Mouse (Mus musculus) liver, adult (tissue): ENCODE results near the gene Fras1.

Experiments
- GATA4 ChIP-seq: IDR thresholded peaks from 2 replicates; pipeline ENCODE4 v1.6.1; 2014; ENCODE audit warnings: mild to moderate bottlenecking, low read length; ENCODE audit not compliant: insufficient replicate concordance

The Fras1 gene

DNA sequence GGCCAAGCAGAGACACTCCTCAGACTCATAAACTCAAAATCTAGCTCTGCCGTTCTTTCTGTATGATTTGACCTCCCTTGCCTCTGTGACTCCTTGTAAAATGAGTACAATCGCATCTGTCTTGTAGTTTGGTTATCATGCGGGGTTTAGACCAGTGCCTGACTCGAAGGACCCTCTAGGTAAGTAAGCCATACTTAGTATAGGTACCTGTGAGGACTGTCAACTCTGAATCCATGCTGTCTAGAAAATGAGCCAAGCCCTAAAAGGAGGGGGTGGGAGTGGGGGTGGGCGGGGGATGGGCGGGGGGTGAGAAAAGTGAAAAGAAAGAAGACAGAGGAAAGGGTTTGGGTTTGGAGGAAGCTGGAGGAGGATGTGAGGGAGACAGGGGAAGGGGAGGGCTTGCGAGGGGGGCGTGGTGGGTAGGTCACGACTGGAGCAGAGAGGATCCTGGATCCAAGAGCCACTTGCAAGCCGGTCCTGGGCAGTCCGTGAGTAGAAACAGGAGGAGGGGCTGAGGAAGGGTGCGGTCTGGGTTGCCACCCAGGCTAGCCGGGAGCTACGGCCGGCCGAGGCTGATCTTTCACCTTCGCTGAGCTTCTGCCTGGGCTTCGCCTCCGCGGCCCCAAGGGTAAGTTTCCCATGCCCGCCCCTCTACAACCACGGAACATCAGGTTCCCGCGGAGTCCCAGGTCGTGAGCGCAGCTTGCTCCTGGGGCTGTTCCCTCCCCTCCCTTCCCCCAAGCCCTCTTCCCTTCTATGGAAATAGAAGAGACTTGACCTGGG, 419.4 kb downstream of the Fras1 start, which contains the start of gene Anxa3:
TSS of gene Anxa3 (plus strand) at position 404 of the 783 bp plus-strand sequence.
- TF ChIP-seq GATA4 = no peak

DNA sequence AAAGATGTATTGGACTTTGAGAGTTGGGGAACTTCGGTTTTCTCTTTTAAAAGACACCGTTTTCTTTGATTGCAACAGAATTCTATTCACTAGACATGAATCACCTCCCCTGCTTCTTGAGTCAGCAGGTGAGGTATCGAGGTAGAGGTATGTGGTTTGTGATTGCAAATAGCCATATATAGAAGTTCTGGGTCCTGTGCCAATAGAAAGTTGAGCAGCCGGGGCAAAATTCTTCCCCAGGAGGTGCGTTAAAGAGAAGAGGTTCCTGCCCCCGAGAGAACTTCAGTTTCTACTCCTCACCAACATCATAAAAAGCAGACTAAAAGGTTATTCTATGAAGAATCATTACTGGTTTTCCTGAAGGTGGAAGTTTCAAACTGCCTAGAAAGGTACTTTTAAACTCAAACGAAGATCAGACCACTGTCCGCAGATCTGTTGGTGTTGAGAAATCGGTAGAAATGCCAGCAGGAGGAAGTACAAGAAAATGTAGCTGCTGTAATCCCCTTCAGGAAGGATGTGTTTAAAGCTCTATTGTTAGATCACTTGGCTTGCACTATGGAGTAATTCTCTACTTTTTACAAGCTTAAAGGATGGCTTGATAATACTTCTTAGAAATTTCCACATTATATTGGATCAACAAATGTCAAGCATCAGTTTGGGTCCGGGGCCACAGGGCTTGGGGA, 420.3 kb downstream of the Fras1 start:
- TF ChIP-seq GATA4 = no peak

DNA sequence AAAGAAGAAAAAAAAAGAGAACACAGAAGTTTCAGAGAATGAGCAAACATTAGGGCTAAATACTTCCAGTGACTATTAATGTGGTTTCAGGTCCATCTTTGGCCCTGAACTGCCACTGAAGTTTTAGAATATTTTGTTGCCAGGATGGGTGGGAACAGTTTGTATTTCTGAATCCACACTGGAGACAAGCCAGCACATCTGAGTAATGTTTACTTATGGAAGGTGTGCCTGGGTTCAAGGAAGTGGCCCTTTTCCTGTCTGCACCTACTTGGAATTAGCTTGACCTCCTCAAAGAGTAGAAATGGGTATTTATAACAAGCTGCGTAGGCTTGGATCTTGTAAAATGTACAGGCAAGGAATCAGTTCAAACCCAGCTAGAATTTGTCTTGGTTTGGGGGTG, 422.0 kb downstream of the Fras1 start:
- TF ChIP-seq GATA4 = no peak

DNA sequence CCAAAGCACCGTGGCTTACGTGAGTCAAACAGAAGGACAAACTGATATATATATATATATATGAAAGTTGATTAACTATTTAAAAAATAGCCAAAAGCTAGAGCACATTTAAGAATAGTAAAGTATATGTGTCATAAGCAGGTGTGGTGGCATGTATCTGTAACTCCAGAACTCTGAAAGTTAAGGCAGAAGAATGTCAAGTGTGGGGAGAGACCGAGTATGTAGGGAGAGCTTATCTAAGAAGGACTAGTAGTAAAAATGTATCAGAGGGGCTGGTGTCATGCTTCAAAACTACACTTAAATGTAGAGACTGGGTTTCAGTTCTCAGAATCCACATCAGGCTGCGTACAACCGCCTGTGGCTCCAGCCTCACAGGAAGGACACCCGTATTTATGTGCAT, 423.7 kb downstream of the Fras1 start:
- no peak for TF ChIP-seq GATA4

DNA sequence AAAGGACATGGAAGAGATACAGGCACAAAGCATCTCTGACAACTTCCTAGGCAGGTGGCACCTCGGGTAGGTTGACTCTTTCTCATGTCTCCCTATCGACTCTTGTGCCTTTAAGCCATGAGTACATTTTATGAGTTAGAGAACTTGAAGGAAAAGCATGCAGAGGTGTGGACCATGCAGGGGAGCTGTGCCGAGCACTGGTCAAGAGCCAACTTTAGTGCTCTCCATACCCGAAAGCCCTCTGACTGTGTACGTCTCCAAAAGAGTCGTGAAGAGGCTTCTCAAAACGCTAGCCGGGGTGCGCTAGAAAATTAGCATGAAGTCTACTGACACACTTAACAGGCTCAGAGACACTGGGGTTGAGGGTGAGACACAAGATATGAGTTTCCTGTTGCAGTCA, 425.4 kb downstream of the Fras1 start:
- TF ChIP-seq GATA4 = no peak

DNA sequence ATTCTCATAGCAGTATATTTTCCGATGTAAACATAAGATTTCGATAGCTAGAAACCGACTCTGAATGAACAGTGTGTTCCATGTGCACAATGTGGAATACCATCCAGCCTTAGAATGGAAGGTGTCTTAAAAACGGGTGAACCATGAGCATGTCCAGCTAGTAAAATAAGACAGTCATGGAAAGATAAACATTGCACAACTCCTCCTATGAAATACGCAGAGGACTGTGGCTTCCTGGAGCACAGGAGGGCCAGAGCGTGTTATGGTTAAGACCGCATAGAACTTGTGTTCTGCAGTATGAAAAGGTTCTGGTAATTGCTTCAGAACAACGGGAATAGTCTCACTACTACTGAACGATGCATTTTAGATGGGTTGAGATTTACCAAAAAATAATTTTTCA, 426.2 kb downstream of the Fras1 start:
- no peak for TF ChIP-seq GATA4

DNA sequence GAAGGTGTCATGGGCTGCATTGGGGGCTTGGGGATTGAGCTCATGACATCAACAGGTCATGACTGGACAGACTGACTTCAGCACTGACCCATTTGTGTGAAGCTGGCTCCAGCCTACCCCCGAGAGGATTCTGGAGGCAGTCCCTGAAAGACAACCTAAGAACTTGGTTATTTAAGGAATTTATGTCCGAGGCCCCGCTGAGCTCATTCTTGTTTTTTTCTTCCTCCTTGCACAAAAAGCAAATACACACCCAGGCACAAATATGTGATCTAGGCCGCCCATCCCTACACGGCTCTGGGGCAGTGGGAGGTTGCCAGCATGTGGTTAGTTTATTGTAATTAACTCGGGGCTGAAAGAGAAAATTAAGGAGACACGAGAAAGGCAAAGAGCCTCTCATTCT, 428.4 kb downstream of the Fras1 start:
- no peak for TF ChIP-seq GATA4

DNA sequence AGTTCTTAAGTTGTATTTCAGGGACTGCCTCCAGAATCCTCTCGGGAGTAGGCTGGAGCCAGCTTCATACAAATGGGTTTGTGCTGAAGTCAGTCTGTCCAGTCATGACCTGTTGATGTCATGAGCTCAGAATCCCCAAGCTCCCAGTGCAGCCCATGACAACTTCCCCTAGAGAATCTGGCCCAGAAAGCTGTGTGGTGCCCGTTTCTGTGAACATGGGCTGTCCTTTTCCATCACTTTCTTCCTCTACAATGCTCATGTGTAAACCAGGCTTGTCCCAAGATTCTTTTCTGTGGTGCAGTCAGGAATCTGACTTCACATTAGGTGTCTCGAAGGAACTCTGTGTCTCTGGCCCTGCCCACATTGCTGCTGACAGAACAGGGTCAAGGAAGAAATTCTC, 429.3 kb downstream of the Fras1 start:
- no peak for TF ChIP-seq GATA4

DNA sequence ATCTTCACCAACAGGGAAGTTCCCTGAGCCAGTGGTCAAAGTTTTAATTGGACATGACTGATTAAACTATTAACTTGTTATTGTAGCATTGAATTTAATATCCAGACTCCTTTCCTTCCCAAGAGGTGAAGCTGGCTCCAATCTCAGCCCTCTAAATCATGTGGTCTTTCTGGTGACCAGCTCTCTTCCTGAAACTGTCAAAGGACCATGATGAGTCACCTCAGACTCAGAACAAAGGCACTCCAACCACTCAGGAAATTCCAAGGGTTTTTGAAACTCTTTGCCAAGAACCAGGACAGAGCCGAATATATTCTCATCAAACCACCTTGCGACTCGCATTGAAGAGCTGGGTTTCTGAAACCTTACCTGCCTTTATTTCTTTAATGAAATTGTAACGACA, 430.5 kb downstream of the Fras1 start:
- no peak for TF ChIP-seq GATA4

DNA sequence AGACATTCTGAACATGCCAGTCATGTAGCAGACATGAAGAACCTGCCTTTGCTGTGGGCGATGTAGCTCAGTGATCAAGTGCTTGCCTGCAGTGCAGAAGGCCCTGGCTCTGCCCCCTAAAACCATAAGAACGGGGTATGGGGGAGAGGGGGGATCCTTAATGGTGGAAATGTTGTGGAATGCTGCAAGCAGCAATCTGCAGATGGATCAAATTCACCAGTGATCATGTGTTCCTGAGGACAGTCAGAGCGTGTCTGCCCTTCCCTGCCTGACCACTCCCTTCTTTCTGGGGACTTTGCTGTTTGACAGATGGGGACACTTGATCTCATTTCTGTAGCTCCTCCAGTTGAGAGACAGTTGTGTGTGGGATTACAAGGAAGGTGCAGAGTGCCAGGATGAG, 431.1 kb downstream of the Fras1 start:
- TF ChIP-seq GATA4 = no peak

DNA sequence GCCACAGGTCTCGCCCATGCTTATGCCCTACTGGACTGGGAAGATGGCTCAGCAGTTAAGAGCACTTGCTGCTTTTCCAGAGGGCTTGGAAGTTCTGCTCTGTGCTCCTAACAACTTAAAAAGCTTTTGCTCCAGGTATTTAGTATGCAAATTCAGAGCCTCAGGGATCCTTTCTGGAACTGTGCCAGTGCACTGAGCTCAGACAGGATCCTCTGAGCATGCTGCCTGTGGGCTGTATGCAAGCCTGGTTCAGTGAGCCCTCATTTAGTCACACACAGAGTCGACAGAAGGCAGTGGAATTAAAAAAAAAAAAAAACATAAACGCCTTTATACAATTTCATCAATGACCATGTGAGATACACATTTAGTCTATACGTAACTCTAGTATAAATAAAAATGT, 436.9 kb downstream of the Fras1 start:
- no peak for TF ChIP-seq GATA4

DNA sequence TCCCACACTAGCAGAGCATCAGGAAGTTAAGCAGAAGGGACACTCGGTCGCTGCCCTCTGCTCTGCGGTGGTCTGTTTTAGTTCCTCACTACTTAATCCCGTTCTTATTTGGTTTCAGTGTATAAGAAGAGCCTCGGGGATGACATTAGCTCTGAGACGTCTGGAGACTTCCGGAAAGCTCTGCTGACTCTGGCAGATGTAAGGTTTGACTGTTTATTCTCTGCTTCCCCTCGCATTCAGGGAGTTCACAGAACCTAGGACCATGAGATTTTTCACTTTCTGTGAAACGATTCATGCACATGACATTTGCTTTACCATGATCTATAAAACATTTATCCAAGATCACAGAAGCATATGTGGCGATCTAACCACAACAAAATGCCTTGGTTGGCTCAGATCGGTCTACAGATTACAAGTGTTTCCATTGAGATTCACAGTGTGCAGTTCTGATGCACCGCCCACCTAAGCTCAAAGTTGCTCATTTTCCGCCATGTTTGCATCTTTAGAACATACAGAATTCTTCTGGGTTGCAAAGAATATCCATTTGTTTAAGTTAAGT, 451.1 kb downstream of the Fras1 start:
- no peak for TF ChIP-seq GATA4

DNA sequence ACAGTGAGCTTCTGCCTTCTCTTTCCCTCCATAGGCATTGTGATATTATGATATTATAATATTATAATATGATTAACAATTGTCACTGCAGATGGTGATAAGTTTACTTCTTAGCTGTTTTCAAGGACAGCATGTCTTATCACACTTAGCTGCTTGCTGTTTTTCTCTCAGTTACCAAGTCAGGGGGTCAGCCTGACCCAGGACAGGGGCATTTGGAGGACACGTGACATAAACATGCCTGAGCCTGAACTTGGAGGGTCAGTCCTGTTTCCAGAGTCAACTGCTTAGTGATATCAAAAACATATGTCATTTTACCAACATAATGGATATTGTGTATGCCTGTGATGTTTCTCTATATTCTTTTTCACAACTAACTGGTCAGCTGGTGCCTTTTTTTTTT, 453.4 kb downstream of the Fras1 start:
- TF ChIP-seq GATA4 = no peak
